Mouse (Mus musculus): Measurements from ENCODE around the gene Pros1. TPM values are rescaled to one million over a fixed set of nuclear protein-coding genes. Genes with fewer than 3 reads are reported as not detected.

Pros1 gene
- polyA plus RNA-seq, 1 experiment from 2014 or later = 26.1 TPM

DNA sequence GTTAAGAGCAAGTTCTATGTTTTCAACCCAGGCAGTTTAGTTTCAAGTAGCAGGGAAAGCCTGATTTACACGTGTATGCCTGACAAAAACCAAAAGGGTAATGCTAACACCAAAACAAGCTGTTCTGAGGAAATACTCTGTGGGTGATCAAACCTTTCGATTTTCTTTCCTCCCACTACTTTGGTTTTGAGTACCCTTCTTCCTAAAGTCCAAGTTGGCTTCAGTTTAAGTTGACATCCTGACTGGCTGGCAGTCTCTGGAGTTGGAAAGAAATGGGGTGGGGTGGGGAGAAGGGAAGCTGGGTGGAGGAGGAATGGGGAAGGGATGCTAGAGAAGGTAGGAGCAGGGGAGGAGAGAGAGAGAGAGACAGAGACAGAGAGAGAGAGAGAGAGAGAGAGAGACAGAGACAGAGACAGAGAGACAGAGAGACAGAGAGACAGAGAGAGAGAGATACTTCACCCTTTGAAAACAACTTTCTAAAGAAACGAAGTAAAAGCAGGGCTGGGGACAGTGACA is 438 bp upstream of the Pros1 start:
- H3K36me3 ChIP-seq (replicated peaks; ENCODE audit: control insufficient read depth, insufficient read depth, low read depth, low read length) = no peaks in the 10 kb centered on the region
- no peaks in the 10 kb centered on the region for H3K27me3 ChIP-seq (ENCODE audit: control insufficient read depth, insufficient read depth, low read length)
- whole genome bisulfite sequencing = 18% methylated on average over 3 of the region's 3 CpGs
- no peaks in the 10 kb centered on the region for H3K4me1 ChIP-seq (ENCODE audit: control insufficient read depth, insufficient read depth, low read length)
- H3K4me3 ChIP-seq (ENCODE audit: low read depth, low read length) = peak overlapping the region; percentile 51
- no peak for DNase-seq (ENCODE audit: low spot score)
- H3K4me2 ChIP-seq (ENCODE audit: low read depth, low read length) = peak overlapping the region; percentile 79
- H3K27ac ChIP-seq (replicated peaks; ENCODE audit: low read depth, low read length) = no peak overlapping the region
- H3K9me3 ChIP-seq (replicated peaks; ENCODE audit: control insufficient read depth, low read length) = no peaks in the 10 kb centered on the region
- peak overlapping the region; percentile 87 for H3K9ac ChIP-seq (replicated peaks; ENCODE audit: low read length)
- no peak for ATAC-seq (replicated peaks; ENCODE audit: insufficient number of reproducible peaks, low FRiP score, low TSS enrichment, low read depth)

DNA sequence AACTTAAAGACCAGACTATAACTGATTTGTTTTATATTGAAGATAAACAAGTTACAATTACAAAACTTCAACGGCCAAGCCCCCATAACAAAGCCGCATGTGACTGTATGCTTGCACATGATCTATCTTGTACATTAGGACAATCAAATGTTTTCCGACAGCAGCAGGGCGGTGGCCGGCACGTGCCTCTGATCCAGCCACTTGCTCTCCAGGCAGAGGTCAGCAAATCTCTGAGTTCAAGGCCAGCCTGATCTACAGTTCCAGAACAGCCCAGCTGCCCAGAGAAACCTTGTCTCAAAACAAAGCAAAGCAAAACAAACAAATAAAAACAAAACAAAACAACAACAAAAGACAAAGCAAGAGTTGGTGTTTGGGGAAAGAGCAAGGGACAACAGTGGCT is 1.3 kb downstream of the Pros1 start:
- no peak overlapping the region for H3K9ac ChIP-seq (replicated peaks; ENCODE audit: low read length)
- H3K27me3 ChIP-seq (ENCODE audit: control insufficient read depth, insufficient read depth, low read length) = no peaks in the 10 kb centered on the region
- DNase-seq (ENCODE audit: low spot score) = no peak
- no peaks in the 10 kb centered on the region for H3K4me1 ChIP-seq (ENCODE audit: control insufficient read depth, insufficient read depth, low read length)
- no peak for ATAC-seq (replicated peaks; ENCODE audit: insufficient number of reproducible peaks, low FRiP score, low TSS enrichment, low read depth)
- no peaks in the 10 kb centered on the region for H3K9me3 ChIP-seq (replicated peaks; ENCODE audit: control insufficient read depth, low read length)
- no peak overlapping the region for H3K4me2 ChIP-seq (ENCODE audit: low read depth, low read length)
- no peak overlapping the region for H3K27ac ChIP-seq (replicated peaks; ENCODE audit: low read depth, low read length)
- no peaks in the 10 kb centered on the region for H3K36me3 ChIP-seq (replicated peaks; ENCODE audit: control insufficient read depth, insufficient read depth, low read depth, low read length)
- H3K4me3 ChIP-seq (ENCODE audit: low read depth, low read length) = no peak overlapping the region
- 74% methylated on average over 6 of the region's 6 CpGs for WGBS

DNA sequence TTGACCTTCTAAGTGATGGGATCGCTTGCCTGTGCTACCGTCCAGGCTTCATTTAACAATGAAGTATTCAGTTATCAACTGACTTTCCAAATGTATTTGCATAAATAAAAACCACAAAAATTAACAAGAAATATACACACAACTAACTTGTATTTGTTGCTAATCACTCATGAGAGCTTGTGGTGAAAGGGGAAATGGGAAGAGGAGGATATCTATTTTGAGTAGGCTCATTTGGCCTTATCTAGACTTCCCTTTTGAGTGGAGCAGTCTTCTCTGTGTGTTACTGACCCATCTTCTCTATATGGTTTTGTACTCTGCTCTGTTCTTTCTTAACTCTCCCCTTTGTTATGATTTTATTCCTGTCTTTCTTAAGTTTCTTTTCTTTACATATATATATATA is 2.2 kb downstream of the Pros1 start:
- H3K4me3 ChIP-seq (ENCODE audit: low read depth, low read length) = no peak overlapping the region
- ATAC-seq (replicated peaks; ENCODE audit: insufficient number of reproducible peaks, low FRiP score, low TSS enrichment, low read depth) (no peak), DNase-seq (ENCODE audit: low spot score) (no peak)
- H3K27me3 ChIP-seq (ENCODE audit: control insufficient read depth, insufficient read depth, low read length) = no peaks in the 10 kb centered on the region
- no peaks in the 10 kb centered on the region for H3K9me3 ChIP-seq (replicated peaks; ENCODE audit: control insufficient read depth, low read length)
- no peak overlapping the region for H3K9ac ChIP-seq (replicated peaks; ENCODE audit: low read length)
- 89% methylated on average over 2 of the region's 2 CpGs for WGBS
- H3K36me3 ChIP-seq (replicated peaks; ENCODE audit: control insufficient read depth, insufficient read depth, low read depth, low read length) = no peaks in the 10 kb centered on the region
- no peaks in the 10 kb centered on the region for H3K4me1 ChIP-seq (ENCODE audit: control insufficient read depth, insufficient read depth, low read length)
- no peak overlapping the region for H3K27ac ChIP-seq (replicated peaks; ENCODE audit: low read depth, low read length)
- H3K4me2 ChIP-seq (ENCODE audit: low read depth, low read length) = no peak overlapping the region

DNA sequence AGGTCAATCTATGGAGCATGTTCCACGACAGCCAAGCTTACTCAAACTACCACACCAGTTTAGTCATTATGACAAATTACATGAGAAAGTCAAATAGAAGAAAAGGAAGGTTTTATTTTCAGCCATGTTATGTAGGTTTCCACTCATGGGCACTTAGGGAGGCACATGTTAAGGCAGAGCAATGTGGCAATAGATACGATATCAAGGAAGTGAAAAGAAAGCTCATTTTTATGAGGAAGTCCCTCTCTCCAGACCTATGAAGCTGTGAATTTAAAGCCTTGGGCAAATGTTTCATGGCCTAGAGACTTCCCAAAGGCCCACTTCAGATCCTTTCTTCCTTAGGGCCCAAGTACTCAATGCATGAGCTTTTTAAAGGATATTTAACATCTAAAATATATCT is 3.4 kb downstream of the Pros1 start:
- ATAC-seq (replicated peaks; ENCODE audit: insufficient number of reproducible peaks, low FRiP score, low TSS enrichment, low read depth) (no peak), DNase-seq (ENCODE audit: low spot score) (no peak)
- 90% methylated on average over 2 of the region's 2 CpGs for whole genome bisulfite sequencing
- no peaks in the 10 kb centered on the region for H3K9me3 ChIP-seq (replicated peaks; ENCODE audit: control insufficient read depth, low read length)
- H3K9ac ChIP-seq (replicated peaks; ENCODE audit: low read length) = no peak overlapping the region
- H3K4me2 ChIP-seq (ENCODE audit: low read depth, low read length) = no peak overlapping the region
- no peak overlapping the region for H3K4me3 ChIP-seq (ENCODE audit: low read depth, low read length)
- no peak overlapping the region for H3K27ac ChIP-seq (replicated peaks; ENCODE audit: low read depth, low read length)
- H3K4me1 ChIP-seq (ENCODE audit: control insufficient read depth, insufficient read depth, low read length) = no peaks in the 10 kb centered on the region
- H3K36me3 ChIP-seq (replicated peaks; ENCODE audit: control insufficient read depth, insufficient read depth, low read depth, low read length) = no peaks in the 10 kb centered on the region
- H3K27me3 ChIP-seq (ENCODE audit: control insufficient read depth, insufficient read depth, low read length) = no peaks in the 10 kb centered on the region

DNA sequence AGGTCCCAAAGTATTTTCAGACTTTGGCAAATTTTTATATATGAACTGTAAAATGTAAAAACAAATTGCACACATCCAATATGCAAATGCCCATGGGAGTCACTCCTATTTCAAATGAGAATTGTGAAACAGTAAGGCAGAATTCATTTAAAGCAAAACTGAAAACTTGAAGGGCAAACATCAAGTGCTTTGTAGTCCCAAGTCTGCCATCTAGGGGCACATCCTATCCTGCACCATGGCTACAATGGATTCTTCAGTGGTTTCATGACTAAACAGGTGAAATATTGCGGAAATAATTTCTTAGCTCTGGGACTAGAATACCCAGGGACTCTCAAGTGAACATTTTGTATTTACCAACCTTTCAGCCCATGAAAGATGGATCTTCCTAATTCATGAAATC is 3.9 kb downstream of the Pros1 start:
- Histone ChIP-seq H3K36me3 (replicated peaks; ENCODE audit: control insufficient read depth, insufficient read depth, low read depth, low read length) (no peaks in the 10 kb centered on the region), H3K4me3 (ENCODE audit: low read depth, low read length) (no peak overlapping the region), H3K9ac (replicated peaks; ENCODE audit: low read length) (no peak overlapping the region), H3K4me1 (ENCODE audit: control insufficient read depth, insufficient read depth, low read length) (no peaks in the 10 kb centered on the region), H3K9me3 (replicated peaks; ENCODE audit: control insufficient read depth, low read length) (no peaks in the 10 kb centered on the region), H3K27ac (replicated peaks; ENCODE audit: low read depth, low read length) (no peak overlapping the region), H3K4me2 (ENCODE audit: low read depth, low read length) (no peak overlapping the region), H3K27me3 (ENCODE audit: control insufficient read depth, insufficient read depth, low read length) (no peaks in the 10 kb centered on the region)
- 93% methylated on average over 1 of the region's 1 CpGs for whole genome bisulfite sequencing
- ATAC-seq (replicated peaks; ENCODE audit: insufficient number of reproducible peaks, low FRiP score, low TSS enrichment, low read depth) = no peak
- no peak for DNase-seq (ENCODE audit: low spot score)

DNA sequence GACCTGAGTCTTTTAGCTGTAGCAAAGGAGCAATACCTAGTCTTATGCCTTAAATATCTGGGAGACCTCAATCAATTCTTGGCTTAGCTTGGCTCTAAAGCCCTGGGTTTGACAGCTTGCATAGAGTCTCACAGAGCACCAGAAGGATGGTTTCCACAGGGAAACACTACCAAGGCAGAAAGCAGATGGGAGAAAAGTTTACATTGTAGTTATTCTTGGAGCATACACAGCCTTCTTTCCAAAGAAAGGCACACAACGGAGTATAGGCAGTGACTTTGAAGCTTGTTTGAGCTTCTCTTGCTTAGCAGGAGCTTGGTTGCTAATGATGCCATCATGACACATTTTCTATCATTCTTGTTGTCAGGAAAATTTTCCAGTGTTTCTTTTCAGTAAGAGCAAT is 6.0 kb downstream of the Pros1 start:
- Histone ChIP-seq H3K36me3 (replicated peaks; ENCODE audit: control insufficient read depth, insufficient read depth, low read depth, low read length) (no peaks in the 10 kb centered on the region), H3K4me3 (ENCODE audit: low read depth, low read length) (no peak overlapping the region), H3K9ac (replicated peaks; ENCODE audit: low read length) (no peak overlapping the region), H3K4me2 (ENCODE audit: low read depth, low read length) (no peak overlapping the region), H3K27me3 (ENCODE audit: control insufficient read depth, insufficient read depth, low read length) (no peaks in the 10 kb centered on the region), H3K27ac (replicated peaks; ENCODE audit: low read depth, low read length) (no peak overlapping the region), H3K4me1 (ENCODE audit: control insufficient read depth, insufficient read depth, low read length) (no peaks in the 10 kb centered on the region), H3K9me3 (replicated peaks; ENCODE audit: control insufficient read depth, low read length) (no peaks in the 10 kb centered on the region)
- DNase-seq (ENCODE audit: low spot score) (no peak), ATAC-seq (replicated peaks; ENCODE audit: insufficient number of reproducible peaks, low FRiP score, low TSS enrichment, low read depth) (no peak)
- 84% methylated on average over 1 of the region's 1 CpGs for WGBS

DNA sequence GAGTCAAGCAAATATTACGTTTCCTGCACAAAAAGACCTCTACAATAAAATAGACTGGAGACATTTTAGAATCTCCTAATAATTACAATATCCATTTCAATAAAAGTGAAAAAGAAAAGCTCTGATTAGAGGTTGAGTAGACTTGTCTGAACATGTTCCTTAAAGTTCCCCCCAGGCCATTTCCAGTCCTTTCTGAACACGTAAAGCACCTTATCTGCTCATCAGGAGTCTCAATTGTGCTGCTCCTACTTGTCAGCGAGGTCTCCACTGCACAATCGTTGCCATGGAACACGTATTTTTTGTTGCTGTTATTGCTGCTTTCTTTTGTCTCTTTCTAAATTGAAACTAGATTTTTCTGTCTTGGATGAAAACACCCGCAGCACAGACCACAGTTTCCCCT is 7.3 kb downstream of the Pros1 start:
- Histone ChIP-seq H3K9ac (replicated peaks; ENCODE audit: low read length) (no peak overlapping the region), H3K4me2 (ENCODE audit: low read depth, low read length) (no peak overlapping the region), H3K4me3 (ENCODE audit: low read depth, low read length) (no peak overlapping the region), H3K9me3 (replicated peaks; ENCODE audit: control insufficient read depth, low read length) (no peaks in the 10 kb centered on the region), H3K4me1 (ENCODE audit: control insufficient read depth, insufficient read depth, low read length) (no peaks in the 10 kb centered on the region), H3K27me3 (ENCODE audit: control insufficient read depth, insufficient read depth, low read length) (no peaks in the 10 kb centered on the region), H3K36me3 (replicated peaks; ENCODE audit: control insufficient read depth, insufficient read depth, low read depth, low read length) (no peaks in the 10 kb centered on the region), H3K27ac (replicated peaks; ENCODE audit: low read depth, low read length) (no peak overlapping the region)
- ATAC-seq (replicated peaks; ENCODE audit: insufficient number of reproducible peaks, low FRiP score, low TSS enrichment, low read depth) = no peak
- WGBS = 61% methylated on average over 6 of the region's 6 CpGs
- no peak for DNase-seq (ENCODE audit: low spot score)

DNA sequence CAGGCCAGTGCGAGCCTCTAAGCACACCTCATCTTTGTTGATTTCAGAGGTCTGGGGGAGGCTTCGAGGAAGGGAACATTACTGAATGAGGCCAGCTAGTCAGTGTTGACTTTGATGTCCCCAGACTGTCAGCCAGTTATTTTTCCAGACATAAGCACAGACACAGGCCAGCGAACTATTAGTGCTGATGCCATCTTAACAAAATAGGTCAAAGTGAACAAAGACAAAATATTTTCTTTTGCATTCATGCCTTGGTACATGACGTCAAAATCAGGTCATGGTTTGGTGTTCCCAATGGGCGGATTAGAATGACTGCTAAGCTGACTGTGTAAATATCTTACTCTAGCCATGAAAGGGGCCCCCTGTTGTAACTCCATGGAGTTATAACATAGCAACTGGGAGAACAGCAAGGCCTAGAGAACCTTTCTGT is 18.6 kb downstream of the Pros1 start:
- no peak for ATAC-seq (replicated peaks; ENCODE audit: insufficient number of reproducible peaks, low FRiP score, low TSS enrichment, low read depth)
- H3K27me3 ChIP-seq (ENCODE audit: control insufficient read depth, insufficient read depth, low read length) = no peaks in the 10 kb centered on the region
- H3K9me3 ChIP-seq (replicated peaks; ENCODE audit: control insufficient read depth, low read length) = no peaks in the 10 kb centered on the region
- H3K4me1 ChIP-seq (ENCODE audit: control insufficient read depth, insufficient read depth, low read length) = no peaks in the 10 kb centered on the region
- 62% methylated on average over 5 of the region's 5 CpGs for WGBS
- no peaks in the 10 kb centered on the region for H3K36me3 ChIP-seq (replicated peaks; ENCODE audit: control insufficient read depth, insufficient read depth, low read depth, low read length)
- H3K9ac ChIP-seq (replicated peaks; ENCODE audit: low read length) = no peak overlapping the region
- no peak overlapping the region for H3K4me3 ChIP-seq (ENCODE audit: low read depth, low read length)
- H3K4me2 ChIP-seq (ENCODE audit: low read depth, low read length) = no peak overlapping the region
- no peak for DNase-seq (ENCODE audit: low spot score)
- H3K27ac ChIP-seq (replicated peaks; ENCODE audit: low read depth, low read length) = no peak overlapping the region

Measured in embryonic facial prominence, embryonic 11.5 days (tissue).